Mouse (Mus musculus) heart, adult 2 months (tissue): ENCODE data around the gene Pigg. TPM values are rescaled to one million over a fixed set of nuclear protein-coding genes. Genes with fewer than 3 reads are reported as not detected.

Source experiments
- DNase-seq, 2 experiments: peaks; one replicate each; pipeline ENCODE4 v3.0.0; 2021
- H3K27ac ChIP-seq: fragments of 200-600 bp; 2 replicates; pipeline ENCODE4 v1.8.1; 2022
- H3K27me3 ChIP-seq: fragments of 200-500 bp; 2 replicates; pipeline ENCODE4 v1.6.1; 2012; ENCODE audit warnings: mild to moderate bottlenecking, low read length, inconsistent platforms, mixed read lengths; ENCODE audit not compliant: control insufficient read depth, insufficient read depth
- H3K36me3 ChIP-seq: fragments of 200-500 bp; 2 replicates; pipeline ENCODE4 v1.6.1; 2012; ENCODE audit warnings: low read length, inconsistent platforms; ENCODE audit not compliant: control insufficient read depth, insufficient read depth
- H3K4me1 ChIP-seq: fragments of 200-500 bp; 2 replicates; pipeline ENCODE4 v1.6.1; 2011; ENCODE audit warnings: low read length; ENCODE audit not compliant: control insufficient read depth, insufficient read depth
- H3K4me3 ChIP-seq: fragments of 200-600 bp; 2 replicates; pipeline ENCODE4 v1.8.1; 2022
- H3K79me2 ChIP-seq: fragments of 200-500 bp; replicated peaks from 2 replicates; pipeline ENCODE4 v1.6.1; 2012; ENCODE audit warnings: mild to moderate bottlenecking, inconsistent platforms, low read length, moderate library complexity, mixed read lengths; ENCODE audit not compliant: control insufficient read depth, insufficient read depth
- H3K9ac ChIP-seq: fragments of 200-500 bp; 2 replicates; pipeline ENCODE4 v1.6.1; 2012; ENCODE audit warnings: low read depth, mild to moderate bottlenecking, control low read depth, inconsistent platforms, low read length, mixed read lengths
- CTCF ChIP-seq: fragments of 200-600 bp; IDR thresholded peaks from 2 replicates; pipeline ENCODE4 v1.8.1; 2022; ENCODE audit warnings: antibody characterized with exemption, mild to moderate bottlenecking, moderate library complexity
- EP300 ChIP-seq: fragments of 200-500 bp; IDR thresholded peaks from 2 replicates; pipeline ENCODE4 v1.6.1; 2011; ENCODE audit warnings: low read depth, low read length, control low read depth; ENCODE audit not compliant: insufficient read depth
- POLR2A ChIP-seq: fragments of 200-500 bp; IDR thresholded peaks from 2 replicates; pipeline ENCODE4 v1.6.1; 2011; ENCODE audit warnings: mild to moderate bottlenecking, low read depth, low read length, control low read depth; ENCODE audit not compliant: insufficient read depth
- WGBS: fragments of 180-500 bp; shearing (Covaris S2); methylation state at CpG from one replicate; pipeline ENCODE4 v1.1.7; 2018; 5-methylcytosine and 5-hydroxymethylcytosine counted together
- intact Hi-C: fragments of 180-260 bp; cut with DNase I; formaldehyde crosslinking; loops from one replicate; pipeline ENCODE4 v1.15.1; 2025
- polyA plus RNA-seq: library from polyadenylated mRNA; depleted of rRNA; stranded (reverse); fragments of >200 nt; gene quantifications from 2 replicates; pipeline ENCODE4 v1.2.3, GENCODE M21; 2012; rRNA removed
- total RNA-seq, 2 experiments: library from RNA; stranded (reverse); gene quantifications; 2 replicates each; pipeline ENCODE4 v1.2.3; 2021

The Pigg gene
- total and polyA plus RNA-seq, 3 experiments: 5.9 to 10.4 (median 10.0) TPM

GRCm38 (mm10) chr5:108389744-108390143 lies 77.3 kb downstream of the Pigg start:
- Histone ChIP-seq H3K27ac (no peak overlapping the region), H3K4me3 (no peak overlapping the region), H3K27me3 (no peaks in the 10 kb centered on the region), H3K4me1 (no peaks in the 10 kb centered on the region), H3K36me3 (no peaks in the 10 kb centered on the region), H3K79me2 (no peaks in the 10 kb centered on the region), H3K9ac (no peak overlapping the region)
- TF ChIP-seq POLR2A (no peak), CTCF (no peak), EP300 (no peak)
- WGBS: 62% methylated on average over 3 of the region's 3 CpGs
- no peak for DNase-seq
- intact Hi-C loops: no loop called here

Other genes starting within 250 kb of the Pigg start
- gene Mtf2, start 246.9 kb upstream of the Pigg start, total RNA-seq: 10 to 100 TPM; 10.7 to 12.2 TPM
- gene Mtf2, start 246.9 kb upstream of the Pigg start, polyA plus RNA-seq: 5.8 and 11.9 TPM in 2 replicates
- 10 to 100 TPM; 28.6 to 29.8 TPM for gene Tmed5, start 180.0 kb upstream of the Pigg start, total RNA-seq
- gene Tmed5, start 180.0 kb upstream of the Pigg start, polyA plus RNA-seq: 20.2 and 32.4 TPM in 2 replicates
- gene Ccdc18, start 179.7 kb upstream of the Pigg start, total RNA-seq: under 1 TPM; 0.18 to 0.39 TPM
- gene Ccdc18, start 179.7 kb upstream of the Pigg start, polyA plus RNA-seq: not detected in 2 replicates
- gene Dr1, start 43.7 kb upstream of the Pigg start, total RNA-seq: 10 to 100 TPM; 19.9 to 20.3 TPM
- 9.0 and 13.1 TPM in 2 replicates for gene Dr1, start 43.7 kb upstream of the Pigg start, polyA plus RNA-seq
- gene Gm42517, start 55.3 kb downstream of the Pigg start, total RNA-seq: 1 to 10 TPM; 1.3 to 2.0 TPM
- gene Gm42517, start 55.3 kb downstream of the Pigg start, polyA plus RNA-seq: 0.67 and 1.0 TPM in 2 replicates
- gene Pde6b, start 75.8 kb downstream of the Pigg start, total RNA-seq: not detected
- not detected in 2 replicates for gene Pde6b, start 75.8 kb downstream of the Pigg start, polyA plus RNA-seq
- gene Atp5k, start 121.8 kb downstream of the Pigg start, total RNA-seq: 1,000 to 10,000 TPM in 1 of 2 experiments, 100 to 1,000 TPM in 1; 914 to 1,090 TPM
- gene Atp5k, start 121.8 kb downstream of the Pigg start, polyA plus RNA-seq: 320 TPM in 2 replicates
- gene Mfsd7a, start 136.3 kb downstream of the Pigg start, total RNA-seq: 1 to 10 TPM; 1.1 to 1.7 TPM
- 4.5 and 5.3 TPM in 2 replicates for gene Mfsd7a, start 136.3 kb downstream of the Pigg start, polyA plus RNA-seq
- 10 to 100 TPM; 31.2 to 32.7 TPM for gene Pcgf3, start 148.6 kb downstream of the Pigg start, total RNA-seq
- 7.5 and 14.8 TPM in 2 replicates for gene Pcgf3, start 148.6 kb downstream of the Pigg start, polyA plus RNA-seq
- gene Cplx1, start 237.4 kb downstream of the Pigg start, total RNA-seq: under 1 TPM in 1 of 2 experiments, not detected in 1; 0.36 TPM
- 0.45 and 0.88 TPM in 2 replicates for gene Cplx1, start 237.4 kb downstream of the Pigg start, polyA plus RNA-seq